Mouse (Mus musculus) erythroblast, embryonic 14.5 days (primary cell): Measurements from ENCODE around the gene Gm49337.

ENCODE experiments used
- GATA1 ChIP-seq: IDR thresholded peaks from 2 replicates; pipeline ENCODE4 v1.6.1; 2012; ENCODE audit warnings: low read length, inconsistent platforms, mixed read lengths
- TAL1 ChIP-seq: IDR thresholded peaks from 3 replicates; pipeline ENCODE4 v1.6.1; 2012; ENCODE audit warnings: low read length, inconsistent platforms, mixed read lengths

GRCm38 (mm10) chr4:116198422-116198821 lies 25.2 kb downstream of the Gm49337 start:
- TF ChIP-seq GATA1 (no peak), TAL1 (no peak)
